Mouse (Mus musculus): ENCODE data around the gene Mfap3l. TPM values are rescaled to one million over a fixed set of nuclear protein-coding genes. Genes with fewer than 3 reads are reported as not detected.
"Not testable (repeated sequence)": the region's sequence is repeated elsewhere in the genome, so short reads cannot be mapped to it uniquely, and the experiment has no call there.

Gene Mfap3l
- polyA plus RNA-seq, 2 experiments = 0.24 to 0.30 TPM

DNA sequence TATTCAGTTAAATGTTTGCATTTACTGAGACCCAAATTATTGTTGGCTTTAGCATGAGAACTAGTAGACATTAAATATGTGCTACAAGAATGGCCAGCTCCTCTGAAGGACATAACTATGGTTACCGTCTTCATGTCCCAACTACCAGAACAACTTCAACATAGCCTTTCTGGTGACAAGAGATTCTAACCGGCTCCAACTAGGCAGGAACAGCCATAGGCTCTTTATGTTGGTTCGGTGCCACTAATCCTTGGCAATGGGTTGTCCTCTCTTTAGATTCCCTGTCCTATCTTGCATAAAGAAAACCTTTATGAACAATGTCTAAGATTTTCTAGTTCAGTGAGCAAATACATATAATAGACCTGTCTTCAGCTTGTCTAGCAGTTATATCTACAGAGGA lies 14.7 kb downstream of the Mfap3l start:
- no peaks in the 10 kb centered on the region for H3K4me1 ChIP-seq (replicated peaks; ENCODE audit: control insufficient read depth in 2 of 2, insufficient read depth in 2 of 2, low read length in 1 of 2)
- WGBS (ENCODE audit: insufficient replicate concordance) = 75% methylated on average over 3 of the region's 3 CpGs
- H3K9me3 ChIP-seq (ENCODE audit: control insufficient read depth, low read length) = no peaks in the 10 kb centered on the region
- no peak for DNase-seq (ENCODE audit: low read depth in 3 of 3, low spot score in 3 of 3)
- H3K9ac ChIP-seq (replicated peaks) = no peak overlapping the region
- H3K4me3 ChIP-seq (ENCODE audit: insufficient read depth in 1 of 2, low read depth in 2 of 2, low read length in 2 of 2) = no peak overlapping the region
- TF ChIP-seq CTCF (IDR thresholded peaks at IDR 0.05; ENCODE audit: low read depth) (no peak), EP300 (IDR thresholded peaks at IDR 0.05; ENCODE audit: low read depth) (no peak)
- H3K27me3 ChIP-seq (ENCODE audit: control insufficient read depth, insufficient read depth, low read length) = no peaks in the 10 kb centered on the region
- ATAC-seq (ENCODE audit: insufficient read depth) = no peak
- no peaks in the 10 kb centered on the region for H3K36me3 ChIP-seq (replicated peaks; ENCODE audit: control insufficient read depth, insufficient read depth, low read depth)
- no peak overlapping the region for H3K27ac ChIP-seq
- no peak overlapping the region for H3K4me2 ChIP-seq (ENCODE audit: low read depth)

GRCm38 (mm10) chr8:60649081-60649480 lies 16.5 kb downstream of the Mfap3l start:
- H3K4me2 ChIP-seq (ENCODE audit: low read depth) = no peak overlapping the region
- no peaks in the 10 kb centered on the region for H3K27me3 ChIP-seq (ENCODE audit: control insufficient read depth, insufficient read depth, low read length)
- 33% methylated on average over 1 of the region's 1 CpGs for WGBS (ENCODE audit: insufficient replicate concordance)
- no peaks in the 10 kb centered on the region for H3K9me3 ChIP-seq (ENCODE audit: control insufficient read depth, low read length)
- no peak for ATAC-seq (ENCODE audit: insufficient read depth)
- TF ChIP-seq EP300 (IDR thresholded peaks at IDR 0.05; ENCODE audit: low read depth) (no peak), CTCF (IDR thresholded peaks at IDR 0.05; ENCODE audit: low read depth) (no peak)
- no peaks in the 10 kb centered on the region for H3K4me1 ChIP-seq (replicated peaks; ENCODE audit: control insufficient read depth in 2 of 2, insufficient read depth in 2 of 2, low read length in 1 of 2)
- H3K27ac ChIP-seq = no peak overlapping the region
- no peak overlapping the region for H3K4me3 ChIP-seq (ENCODE audit: insufficient read depth in 1 of 2, low read depth in 2 of 2, low read length in 2 of 2)
- H3K9ac ChIP-seq (replicated peaks) = no peak overlapping the region
- no peaks in the 10 kb centered on the region for H3K36me3 ChIP-seq (replicated peaks; ENCODE audit: control insufficient read depth, insufficient read depth, low read depth)
- DNase-seq (ENCODE audit: low read depth in 3 of 3, low spot score in 3 of 3) = no peak

- no peaks in the 10 kb centered on the region for H3K4me1 ChIP-seq (replicated peaks; ENCODE audit: control insufficient read depth in 2 of 2, insufficient read depth in 2 of 2, low read length in 1 of 2)
- H3K27ac ChIP-seq = no peak overlapping the region
- H3K4me2 ChIP-seq (ENCODE audit: low read depth) = no peak overlapping the region
- no peaks in the 10 kb centered on the region for H3K27me3 ChIP-seq (ENCODE audit: control insufficient read depth, insufficient read depth, low read length)
- no peaks in the 10 kb centered on the region for H3K9me3 ChIP-seq (ENCODE audit: control insufficient read depth, low read length)
- no peak overlapping the region for H3K9ac ChIP-seq (replicated peaks)
- H3K4me3 ChIP-seq (ENCODE audit: insufficient read depth in 1 of 2, low read depth in 2 of 2, low read length in 2 of 2) = no peak overlapping the region
- DNase-seq (ENCODE audit: low read depth in 3 of 3, low spot score in 3 of 3) (no peak), ATAC-seq (ENCODE audit: insufficient read depth) (no peak)
- TF ChIP-seq CTCF (IDR thresholded peaks at IDR 0.05; ENCODE audit: low read depth) (no peak), EP300 (IDR thresholded peaks at IDR 0.05; ENCODE audit: low read depth) (no peak)
- 53% methylated on average over 4 of the region's 4 CpGs for WGBS (ENCODE audit: insufficient replicate concordance)
- H3K36me3 ChIP-seq (replicated peaks; ENCODE audit: control insufficient read depth, insufficient read depth, low read depth) = no peaks in the 10 kb centered on the region
These were observed 17.5 kb downstream of the Mfap3l start for GRCm38 (mm10) chr8:60650119-60650518.

GRCm38 (mm10) chr8:60657425-60658113 lies 24.9 kb downstream of the Mfap3l start:
- Histone ChIP-seq H3K4me1 (replicated peaks; ENCODE audit: control insufficient read depth in 2 of 2, insufficient read depth in 2 of 2, low read length in 1 of 2) (no peaks in the 10 kb centered on the region), H3K4me3 (ENCODE audit: insufficient read depth in 1 of 2, low read depth in 2 of 2, low read length in 2 of 2) (no peak overlapping the region), H3K9ac (replicated peaks) (no peak overlapping the region), H3K27ac (no peak overlapping the region), H3K36me3 (replicated peaks; ENCODE audit: control insufficient read depth, insufficient read depth, low read depth) (no peaks in the 10 kb centered on the region), H3K9me3 (ENCODE audit: control insufficient read depth, low read length) (no peaks in the 10 kb centered on the region), H3K27me3 (ENCODE audit: control insufficient read depth, insufficient read depth, low read length) (no peaks in the 10 kb centered on the region), H3K4me2 (ENCODE audit: low read depth) (no peak overlapping the region)
- no peak for DNase-seq (ENCODE audit: low read depth in 3 of 3, low spot score in 3 of 3)
- WGBS (ENCODE audit: insufficient replicate concordance) = 55% methylated on average over 6 of the region's 6 CpGs
- no peak for TF ChIP-seq CTCF (IDR thresholded peaks at IDR 0.05; ENCODE audit: low read depth)
- no peak for TF ChIP-seq EP300 (IDR thresholded peaks at IDR 0.05; ENCODE audit: low read depth)
- no peak for ATAC-seq (ENCODE audit: insufficient read depth)

DNA sequence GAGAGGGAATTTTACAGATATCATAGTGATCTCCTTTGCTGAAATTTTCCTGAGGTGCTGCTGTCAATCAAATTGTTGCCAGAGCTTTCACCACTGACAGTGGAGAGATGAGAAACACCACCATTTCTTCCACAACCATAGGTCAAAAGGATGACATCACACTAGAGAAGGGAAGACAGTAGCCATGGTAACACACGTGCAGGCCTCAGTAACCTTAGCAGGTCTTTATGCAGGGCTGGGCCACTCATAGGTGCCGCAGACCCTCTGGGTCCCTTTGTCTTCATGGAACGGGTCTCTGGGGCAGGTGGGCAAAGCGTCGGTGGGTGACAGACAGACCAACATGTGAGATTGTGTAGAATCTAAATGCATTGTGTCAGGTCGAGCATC lies 25.5 kb downstream of the Mfap3l start:
- no peak overlapping the region for H3K9ac ChIP-seq (replicated peaks)
- no peaks in the 10 kb centered on the region for H3K27me3 ChIP-seq (ENCODE audit: control insufficient read depth, insufficient read depth, low read length)
- H3K27ac ChIP-seq = no peak overlapping the region
- no peak for TF ChIP-seq EP300 (IDR thresholded peaks at IDR 0.05; ENCODE audit: low read depth)
- DNase-seq (ENCODE audit: low read depth in 3 of 3, low spot score in 3 of 3) (no peak), ATAC-seq (ENCODE audit: insufficient read depth) (no peak)
- no peaks in the 10 kb centered on the region for H3K4me1 ChIP-seq (replicated peaks; ENCODE audit: control insufficient read depth in 2 of 2, insufficient read depth in 2 of 2, low read length in 1 of 2)
- H3K36me3 ChIP-seq (replicated peaks; ENCODE audit: control insufficient read depth, insufficient read depth, low read depth) = no peaks in the 10 kb centered on the region
- no peak overlapping the region for H3K4me2 ChIP-seq (ENCODE audit: low read depth)
- WGBS (ENCODE audit: insufficient replicate concordance) = 69% methylated on average over 6 of the region's 6 CpGs
- H3K9me3 ChIP-seq (ENCODE audit: control insufficient read depth, low read length) = no peaks in the 10 kb centered on the region
- no peak overlapping the region for H3K4me3 ChIP-seq (ENCODE audit: insufficient read depth in 1 of 2, low read depth in 2 of 2, low read length in 2 of 2)

GRCm38 (mm10) chr8:60658686-60659085 lies 26.1 kb downstream of the Mfap3l start:
- ATAC-seq (ENCODE audit: insufficient read depth); H3K27ac ChIP-seq; DNase-seq (ENCODE audit: low read depth in 3 of 3, low spot score in 3 of 3); H3K9me3 ChIP-seq (ENCODE audit: control insufficient read depth, low read length); H3K4me1 ChIP-seq (replicated peaks; ENCODE audit: control insufficient read depth in 2 of 2, insufficient read depth in 2 of 2, low read length in 1 of 2); H3K9ac ChIP-seq (replicated peaks); H3K4me3 ChIP-seq (ENCODE audit: insufficient read depth in 1 of 2, low read depth in 2 of 2, low read length in 2 of 2); H3K27me3 ChIP-seq (ENCODE audit: control insufficient read depth, insufficient read depth, low read length); H3K4me2 ChIP-seq (ENCODE audit: low read depth); H3K36me3 ChIP-seq (replicated peaks; ENCODE audit: control insufficient read depth, insufficient read depth, low read depth): not testable (repeated sequence)
- 58% methylated on average over 2 of the region's 2 CpGs for WGBS (ENCODE audit: insufficient replicate concordance)
